Mouse (Mus musculus) embryonic facial prominence, embryonic 12.5 days (tissue): Measurements from ENCODE around the gene Catsperg1. TPM values are rescaled to one million over a fixed set of nuclear protein-coding genes. Genes with fewer than 3 reads are reported as not detected.
"Not testable (repeated sequence)": the region's sequence is repeated elsewhere in the genome, so short reads cannot be mapped to it uniquely, and the experiment has no call there.

ENCODE experiments used
- ATAC-seq: fragments of 200-750 bp; cut with Nextera tagmentation; 2 replicates; pipeline ENCODE4 v1.8.0; 2017; ENCODE audit not compliant: insufficient number of reproducible peaks, insufficient read depth, low FRiP score, low TSS enrichment
- H3K27ac ChIP-seq: fragments of 300-500 bp; sonication (generic); 2 replicates; pipeline ENCODE4 v1.5.1; 2016; ENCODE audit warnings: mild to moderate bottlenecking
- H3K27me3 ChIP-seq: fragments of 300-500 bp; sonication (generic); 2 replicates; pipeline ENCODE4 v1.6.1; 2016; ENCODE audit warnings: mild to moderate bottlenecking, moderate library complexity
- H3K36me3 ChIP-seq: fragments of 300-500 bp; sonication (generic); 2 replicates; pipeline ENCODE4 v1.6.1; 2016; ENCODE audit warnings: mild to moderate bottlenecking
- H3K4me1 ChIP-seq: fragments of 300-500 bp; sonication (generic); 2 replicates; pipeline ENCODE4 v1.6.1; 2016
- H3K4me2 ChIP-seq: fragments of 300-500 bp; sonication (generic); replicated peaks from 2 replicates; pipeline ENCODE4 v1.6.1; 2016; ENCODE audit warnings: mild to moderate bottlenecking, moderate library complexity
- H3K4me3 ChIP-seq: fragments of 300-500 bp; sonication (generic); 2 replicates; pipeline ENCODE4 v1.5.1; 2016; ENCODE audit warnings: mild to moderate bottlenecking
- H3K9ac ChIP-seq: fragments of 300-500 bp; sonication (generic); 2 replicates; pipeline ENCODE4 v1.6.1; 2016; ENCODE audit warnings: mild to moderate bottlenecking, moderate library complexity
- H3K9me3 ChIP-seq: fragments of 300-500 bp; sonication (generic); 2 replicates; pipeline ENCODE4 v1.6.1; 2016; ENCODE audit warnings: mild to moderate bottlenecking, moderate library complexity
- WGBS: fragments of 180-500 bp; shearing (Covaris S2); methylation state at CpG from one replicate; pipeline ENCODE4 v1.1.7; 2016; 5-methylcytosine and 5-hydroxymethylcytosine counted together
- polyA plus RNA-seq: library from polyadenylated mRNA; unstranded; fragments of >200 nt; fragmentation: Nextera tagmentation; extraction: Ambion mirVana; gene quantifications from 2 replicates; pipeline ENCODE4 v1.2.1, GENCODE M21; 2016

The Catsperg1 gene
- polyA plus RNA-seq, 1 experiment from 2014 or later = 0.37 TPM

GRCm38 (mm10) chr7:29146625-29147367 lies 67.0 kb downstream of the Catsperg1 start:
- Histone ChIP-seq H3K36me3 (no peaks in the 10 kb centered on the region), H3K27ac (no peak overlapping the region), H3K9me3 (no peaks in the 10 kb centered on the region), H3K4me3 (no peak overlapping the region), H3K9ac (no peak overlapping the region), H3K4me2 (no peak overlapping the region), H3K27me3 (no peaks in the 10 kb centered on the region), H3K4me1 (no peaks in the 10 kb centered on the region)
- WGBS = 81% methylated on average over 7 of the region's 7 CpGs
- ATAC-seq = no peak

- Histone ChIP-seq H3K4me1 (no peaks in the 10 kb centered on the region), H3K4me3 (no peak overlapping the region), H3K27ac (no peak overlapping the region), H3K36me3 (no peaks in the 10 kb centered on the region), H3K9me3 (no peaks in the 10 kb centered on the region), H3K4me2 (no peak overlapping the region), H3K9ac (no peak overlapping the region), H3K27me3 (no peaks in the 10 kb centered on the region)
- ATAC-seq = no peak
- 94% methylated on average over 4 of the region's 4 CpGs for WGBS
Measured at GRCm38 (mm10) chr7:29144006-29144405, 69.8 kb downstream of the Catsperg1 start.

- 81% methylated on average over 8 of the region's 8 CpGs for WGBS
- no peak overlapping the region for H3K9ac ChIP-seq
- no peaks in the 10 kb centered on the region; the same call in 1 of the 2 replicates for H3K27me3 ChIP-seq
- no peaks in the 10 kb centered on the region for H3K36me3 ChIP-seq
- no peaks in the 10 kb centered on the region for H3K9me3 ChIP-seq
- H3K4me2 ChIP-seq = no peak overlapping the region
- no peak for ATAC-seq
- H3K4me3 ChIP-seq = no peak overlapping the region
- H3K27ac ChIP-seq = no peak overlapping the region
- H3K4me1 ChIP-seq = no peaks in the 10 kb centered on the region
Measured at GRCm38 (mm10) chr7:29141416-29141815, 72.4 kb downstream of the Catsperg1 start.

- not testable (repeated sequence) for H3K4me1 ChIP-seq, H3K27me3 ChIP-seq, H3K36me3 ChIP-seq, H3K4me3 ChIP-seq, H3K4me2 ChIP-seq, H3K9ac ChIP-seq, H3K27ac ChIP-seq, H3K9me3 ChIP-seq, ATAC-seq
- 92% methylated on average over 3 of the region's 4 CpGs for WGBS
Measured at GRCm38 (mm10) chr7:29139237-29139636, 74.6 kb downstream of the Catsperg1 start.

- WGBS = 41% methylated on average over 16 of the region's 16 CpGs
- no peak for ATAC-seq
- peaks cover 8% of the 10 kb centered on the region; the same call in 1 of the 2 replicates for H3K4me1 ChIP-seq
Measured at GRCm38 (mm10) chr7:29137429-29137828, 76.4 kb downstream of the Catsperg1 start.

GRCm38 (mm10) chr7:29134693-29135386 lies 79.0 kb downstream of the Catsperg1 start, which contains the start of gene Rasgrp4:
Gene Rasgrp4, plus strand, starts transcription at chr7:29134851.
- ATAC-seq = peak; percentile 67
- H3K9me3 ChIP-seq = no peaks in the 10 kb centered on the region
- WGBS = 2% methylated on average over 14 of the region's 20 CpGs
- peak within 1 kb of the TSS; percentile 74 for H3K4me2 ChIP-seq
- H3K36me3 ChIP-seq = no peaks in the 10 kb centered on the region
- no peaks in the 10 kb centered on the region; the same call in 1 of the 2 replicates for H3K27me3 ChIP-seq
- H3K4me3 ChIP-seq = peak within 1 kb of the TSS; percentile 34
- no peak within 1 kb of the TSS for H3K27ac ChIP-seq
- peaks cover 8% of the 10 kb centered on the region; the same call in 1 of the 2 replicates for H3K4me1 ChIP-seq
- H3K9ac ChIP-seq = peak within 1 kb of the TSS; percentile 56

More at GRCm38 (mm10) chr7:29137429-29137828, 76.4 kb downstream of the Catsperg1 start:
- no peak overlapping the region for H3K4me3 ChIP-seq
- no peak overlapping the region for H3K27ac ChIP-seq
- no peaks in the 10 kb centered on the region; the same call in 1 of the 2 replicates for H3K27me3 ChIP-seq
- H3K36me3 ChIP-seq = no peaks in the 10 kb centered on the region
- H3K9me3 ChIP-seq = no peaks in the 10 kb centered on the region
- no peak overlapping the region for H3K9ac ChIP-seq
- H3K4me2 ChIP-seq = no peak overlapping the region

- WGBS = 6% methylated on average over 3 of the region's 4 CpGs
- H3K27ac ChIP-seq = no peak overlapping the region
Measured at GRCm38 (mm10) chr7:29134230-29134629, 79.6 kb downstream of the Catsperg1 start.

More at GRCm38 (mm10) chr7:29134230-29134629, 79.6 kb downstream of the Catsperg1 start:
- Histone ChIP-seq H3K4me2 (peak overlapping the region; percentile 74), H3K27me3 (no peaks in the 10 kb centered on the region; the same call in 1 of the 2 replicates), H3K9ac (peak overlapping the region; percentile 56), H3K4me1 (peaks cover 8% of the 10 kb centered on the region; the same call in 1 of the 2 replicates), H3K9me3 (no peaks in the 10 kb centered on the region), H3K36me3 (no peaks in the 10 kb centered on the region), H3K4me3 (peak overlapping the region; percentile 34)
- ATAC-seq = no peak

Other genes with a start within 250 kb of the Catsperg1 start
- 392 and 419 TPM in 2 replicates for gene Eif3k, start 232.2 kb downstream of the Catsperg1 start, polyA plus RNA-seq
- 6.7 and 9.3 TPM in 2 replicates for gene Map4k1, start 232.0 kb downstream of the Catsperg1 start, polyA plus RNA-seq
- 3.7 and 4.3 TPM in 2 replicates for gene Ryr1, start 88.9 kb downstream of the Catsperg1 start, polyA plus RNA-seq
- 0.92 and 1.1 TPM in 2 replicates for gene Rasgrp4, start 79.2 kb downstream of the Catsperg1 start, polyA plus RNA-seq
- 12.9 and 15.6 TPM in 2 replicates for gene Fam98c, start 57.8 kb downstream of the Catsperg1 start, polyA plus RNA-seq
- gene Ggn, start 43.8 kb downstream of the Catsperg1 start, polyA plus RNA-seq = 0.59 and 0.78 TPM in 2 replicates
- 5.9 and 6.3 TPM in 2 replicates for gene Spred3, start 43.6 kb downstream of the Catsperg1 start, polyA plus RNA-seq
- gene Psmd8, start 33.3 kb downstream of the Catsperg1 start, polyA plus RNA-seq = 278 and 280 TPM in 2 replicates
- gene Kcnk6, start 18.5 kb upstream of the Catsperg1 start, polyA plus RNA-seq = 1.2 and 1.4 TPM in 2 replicates
- gene Yif1b, start 24.3 kb upstream of the Catsperg1 start, polyA plus RNA-seq = 100 and 104 TPM in 2 replicates
- gene 2200002D01Rik, start 34.4 kb upstream of the Catsperg1 start, polyA plus RNA-seq = 1.9 and 2.6 TPM in 2 replicates
- 94.0 and 104 TPM in 2 replicates for gene Spint2, start 67.9 kb upstream of the Catsperg1 start, polyA plus RNA-seq
- gene Ppp1r14a, start 75.3 kb upstream of the Catsperg1 start, polyA plus RNA-seq = 17.1 and 19.6 TPM in 2 replicates
- 25.7 and 27.9 TPM in 2 replicates for gene Dpf1, start 89.9 kb upstream of the Catsperg1 start, polyA plus RNA-seq